Mouse (Mus musculus) heart, adult 2 months (tissue): ENCODE data around the gene Brd1.

Experiments used
- CTCF ChIP-seq: fragments of 200-600 bp; IDR thresholded peaks from 2 replicates; pipeline ENCODE4 v1.8.1; 2022; ENCODE audit warnings: antibody characterized with exemption, mild to moderate bottlenecking, moderate library complexity
- EP300 ChIP-seq: fragments of 200-500 bp; IDR thresholded peaks from 2 replicates; pipeline ENCODE4 v1.6.1; 2011; ENCODE audit warnings: low read depth, low read length, control low read depth; ENCODE audit not compliant: insufficient read depth
- POLR2A ChIP-seq: fragments of 200-500 bp; IDR thresholded peaks from 2 replicates; pipeline ENCODE4 v1.6.1; 2011; ENCODE audit warnings: mild to moderate bottlenecking, low read depth, low read length, control low read depth; ENCODE audit not compliant: insufficient read depth

DNA sequence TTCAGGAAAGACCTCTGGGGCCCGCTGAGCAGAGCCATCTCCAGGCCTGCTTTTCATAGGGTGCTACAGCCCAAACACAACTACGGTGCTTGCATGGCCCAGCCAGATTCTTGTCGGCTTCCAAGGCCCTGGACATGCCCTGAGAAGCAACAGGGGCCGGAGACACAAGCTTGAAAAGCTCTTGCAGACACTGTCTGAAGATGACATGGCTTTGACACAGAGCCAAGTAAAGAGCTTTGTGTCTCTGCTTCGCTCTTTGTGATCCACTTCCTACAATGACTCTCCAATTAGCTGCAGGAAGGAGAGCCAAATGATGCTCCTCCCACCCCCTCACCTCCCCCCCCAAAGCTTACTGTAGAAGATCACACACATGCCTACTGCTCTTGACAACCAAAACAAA, 40.0 kb downstream of the Brd1 start:
- TF ChIP-seq CTCF (no peak), POLR2A (no peak), EP300 (no peak)
